Mouse (Mus musculus): ENCODE data around the gene Islr. TPM values are rescaled to one million over a fixed set of nuclear protein-coding genes. Genes with fewer than 3 reads are reported as not detected.
A peak's percentile ranks its signal among the peaks of the same experiment; 100 is the strongest.

Islr gene
- total RNA-seq, 2 experiments from 2014 or later, result 22.4 to 33.0 TPM

DNA sequence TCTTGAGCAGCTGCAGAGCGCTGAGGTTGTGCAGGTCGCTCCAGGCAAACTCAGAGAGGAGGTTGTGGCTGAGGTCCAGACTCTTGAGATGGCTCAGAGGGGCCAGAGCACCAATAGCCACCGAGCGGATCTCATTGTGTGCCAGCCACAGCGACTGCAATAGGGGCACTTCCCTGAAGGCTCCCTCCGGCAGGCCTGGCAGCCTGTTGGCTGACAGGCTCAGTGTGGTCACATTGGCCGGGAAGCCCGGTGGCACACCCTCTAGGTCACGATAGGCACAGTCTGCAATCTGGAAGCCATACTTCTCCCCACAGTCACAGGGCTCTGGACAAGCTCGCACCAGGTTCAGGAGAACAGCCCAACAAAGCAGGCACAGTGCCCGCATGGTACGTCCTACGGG lies 46.3 kb downstream of the Islr start:
- no peak for DNase-seq (ENCODE audit: low spot score in 2 of 2)

DNA sequence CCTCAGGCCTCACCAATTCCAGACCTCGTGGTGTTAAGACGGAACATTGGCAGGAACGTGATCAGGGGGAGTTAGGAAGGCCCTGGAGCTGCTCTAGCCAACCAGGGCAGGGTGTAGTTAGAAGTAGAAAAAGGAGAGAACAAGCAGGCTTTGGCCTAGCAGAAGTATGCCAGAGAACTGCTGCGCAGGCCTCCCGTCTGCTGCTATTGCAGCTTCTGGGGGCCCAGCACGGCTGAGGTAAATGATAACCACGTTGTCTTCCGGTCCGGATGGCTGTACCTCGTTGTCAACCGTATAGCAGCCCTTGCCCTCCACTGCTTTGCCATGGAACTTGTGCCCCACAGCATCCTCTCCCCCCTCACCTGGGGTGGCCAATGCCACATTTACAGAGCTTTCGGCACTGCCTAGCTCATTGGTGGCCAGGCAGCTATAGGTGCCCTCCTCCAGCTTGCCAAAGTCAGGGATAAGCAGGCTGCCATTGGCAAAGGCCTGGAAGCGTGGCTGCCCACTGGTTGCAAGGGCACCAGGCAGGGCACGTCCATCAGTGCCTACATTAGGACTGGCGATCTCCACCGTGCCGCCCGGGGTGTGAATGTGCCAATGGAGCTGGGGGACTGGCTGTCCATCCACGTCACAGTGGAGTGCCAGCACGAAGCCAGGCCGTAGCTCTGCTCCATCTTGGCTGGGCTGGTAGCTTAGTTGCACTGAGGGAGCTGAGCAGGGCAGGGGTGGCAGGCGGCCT lies 47.1 kb downstream of the Islr start:
- no peak for DNase-seq (ENCODE audit: low spot score in 2 of 2)

DNA sequence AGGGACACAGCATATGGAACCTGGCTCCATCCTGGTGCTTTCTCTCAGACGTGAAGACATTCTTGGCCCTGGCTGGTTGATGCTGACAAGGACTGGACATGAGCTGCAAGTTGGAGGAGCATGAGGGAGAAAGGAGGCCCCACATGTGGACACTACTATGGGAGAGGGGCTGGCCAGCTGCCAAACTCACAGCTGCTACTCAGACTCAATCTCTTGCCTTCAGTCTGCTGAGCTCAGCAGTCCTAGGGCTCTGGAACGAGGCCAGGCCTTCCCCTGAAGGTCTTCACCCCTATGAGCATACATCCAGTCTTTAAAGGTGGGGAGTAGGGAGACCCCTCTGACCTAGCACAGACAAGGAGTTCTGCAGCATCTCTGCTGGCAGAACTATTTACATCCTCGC lies 48.7 kb downstream of the Islr start:
- DNase-seq (ENCODE audit: low spot score in 2 of 2), result no peak

- DNase-seq (ENCODE audit: low spot score in 2 of 2), result no peak
Measured at GRCm38 (mm10) chr9:58153095-58153494, 51.0 kb downstream of the Islr start.

DNA sequence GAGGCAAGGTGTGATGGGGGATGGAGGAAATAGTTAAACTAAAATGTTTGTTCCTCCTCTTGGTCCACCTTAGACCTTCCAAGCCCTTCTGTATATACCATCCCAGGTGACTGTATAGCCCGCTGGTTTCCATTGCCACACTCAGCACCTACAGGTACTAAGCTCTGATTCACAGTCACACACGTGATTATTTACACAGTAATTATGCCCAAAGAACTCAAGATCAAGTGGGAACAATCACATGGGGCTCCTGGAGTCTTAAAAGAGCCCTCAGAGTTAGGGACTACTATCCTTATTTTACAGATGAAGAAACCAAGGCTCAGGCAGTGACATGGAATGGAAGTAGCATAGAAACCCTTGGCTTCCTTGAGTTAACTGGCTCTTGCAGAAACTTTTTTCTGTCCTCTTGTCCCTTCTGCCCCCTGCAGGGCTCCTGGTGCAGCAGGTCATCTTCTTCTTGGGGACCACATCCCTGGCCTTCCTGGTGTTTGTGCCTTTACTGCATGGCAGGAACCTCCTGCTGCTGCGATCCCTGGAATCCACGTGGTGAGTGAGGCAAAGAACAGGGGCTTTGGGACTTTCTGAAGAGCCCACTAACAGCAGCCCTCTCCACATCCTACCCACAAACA lies 53.3 kb downstream of the Islr start:
- no peak for DNase-seq (ENCODE audit: low spot score in 2 of 2)

DNA sequence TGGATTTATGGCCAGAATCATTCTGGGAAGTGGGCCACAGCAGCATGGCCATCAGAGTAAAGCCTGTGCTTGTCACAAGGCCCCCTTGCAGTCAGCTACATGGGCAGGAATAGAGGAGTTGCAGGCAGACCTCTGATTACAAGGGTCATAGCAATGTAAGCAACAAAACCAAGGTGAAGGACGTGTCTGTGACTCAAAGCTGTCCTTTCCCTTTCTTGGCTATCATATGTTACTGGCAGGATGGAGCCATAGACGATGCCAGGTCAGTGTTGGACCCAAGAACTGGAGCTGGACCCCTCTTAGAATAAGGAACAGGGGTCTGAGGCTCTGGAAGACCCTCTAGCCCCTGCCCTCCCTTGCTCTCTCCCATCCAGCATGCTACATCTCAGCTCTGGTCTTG lies 55.3 kb downstream of the Islr start:
- peak in 1 of 2 experiments; percentile 14 for DNase-seq (ENCODE audit: low spot score in 2 of 2)

- no peak for DNase-seq (ENCODE audit: low spot score in 2 of 2)
Measured at GRCm38 (mm10) chr9:58145417-58145816, 58.7 kb downstream of the Islr start.

- no peak for DNase-seq (ENCODE audit: low spot score in 2 of 2)
Measured at GRCm38 (mm10) chr9:58144664-58145063, 59.4 kb downstream of the Islr start.

GRCm38 (mm10) chr9:58143419-58143818 lies 60.7 kb downstream of the Islr start:
- DNase-seq (ENCODE audit: low spot score in 2 of 2), result no peak

DNA sequence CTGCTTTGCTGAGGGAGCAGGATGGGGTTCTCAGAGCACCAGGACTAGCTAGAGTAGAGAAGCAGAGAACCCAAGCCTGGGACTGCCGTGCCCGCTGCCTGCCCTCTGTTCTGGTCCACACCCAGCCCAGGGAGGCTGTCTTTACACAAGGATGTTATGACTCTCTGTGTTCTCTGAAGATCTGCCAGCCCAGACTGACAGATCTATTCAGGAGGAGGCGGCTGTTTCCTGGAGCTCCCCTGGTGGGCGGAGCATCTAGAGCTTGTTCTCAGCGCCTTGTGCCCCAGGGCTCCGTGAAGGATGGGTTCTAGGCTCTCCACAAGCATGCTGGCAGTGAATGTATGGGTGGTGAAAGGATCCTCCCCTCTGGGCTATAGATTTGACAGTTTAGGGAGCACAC lies 64.2 kb downstream of the Islr start:
- DNase-seq (ENCODE audit: low spot score in 2 of 2), result no peak

GRCm38 (mm10) chr9:58135921-58136321 lies 68.2 kb downstream of the Islr start:
- no peak for DNase-seq (ENCODE audit: low spot score in 2 of 2)

GRCm38 (mm10) chr9:58134906-58135305 lies 69.2 kb downstream of the Islr start:
- no peak for DNase-seq (ENCODE audit: low spot score in 2 of 2)

DNA sequence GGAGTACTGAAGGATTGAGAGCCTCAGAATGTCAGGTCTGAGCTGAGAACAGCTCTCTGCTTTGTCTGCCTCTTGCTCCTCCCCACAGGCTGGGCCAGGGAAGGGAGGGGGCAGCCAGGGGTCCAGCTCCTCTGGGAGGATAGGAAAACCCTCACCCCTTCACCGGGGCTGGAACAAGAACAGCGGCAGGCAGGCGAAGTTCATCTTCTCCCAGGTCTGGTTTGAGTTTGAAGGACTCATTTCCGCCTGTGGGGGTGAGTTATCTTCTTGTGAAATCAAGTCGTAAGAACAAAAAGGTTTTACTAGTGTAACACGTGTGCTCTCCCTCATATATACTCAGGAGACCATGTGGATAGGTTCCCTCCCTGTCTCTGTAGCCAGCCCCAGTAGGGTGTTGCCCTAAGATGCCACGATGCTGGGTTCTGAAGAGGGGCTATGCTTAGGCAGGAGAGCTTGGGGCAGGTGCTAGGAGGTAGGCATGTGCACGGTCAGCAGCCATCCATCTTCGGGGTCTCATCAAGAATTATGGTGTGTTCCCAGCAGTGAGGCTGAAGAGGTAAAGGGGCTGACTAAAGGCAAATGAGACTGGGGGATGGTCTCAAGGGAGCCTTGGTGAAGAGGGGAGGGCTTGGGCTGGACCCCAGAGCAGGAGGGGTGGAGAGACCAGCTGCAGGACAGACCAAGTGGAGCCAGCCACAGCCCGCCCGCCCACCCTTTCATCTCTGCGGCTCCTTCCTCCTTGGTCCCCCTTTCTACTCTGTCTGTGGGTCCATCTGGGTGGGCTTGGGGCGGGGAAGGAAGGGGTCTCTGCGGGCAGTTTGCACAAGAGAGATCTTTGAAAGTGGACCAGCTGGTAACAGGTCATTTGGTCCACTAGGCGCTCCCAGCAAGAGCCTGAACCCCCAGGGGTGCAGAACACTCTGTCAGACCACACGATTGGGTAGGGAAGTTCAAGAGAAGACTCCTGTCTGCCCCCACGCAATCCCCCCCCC lies 69.9 kb downstream of the Islr start:
- no peak for DNase-seq (ENCODE audit: low spot score in 2 of 2)

- DNase-seq (ENCODE audit: low spot score in 2 of 2), result no peak
Measured at GRCm38 (mm10) chr9:58131735-58132134, 72.4 kb downstream of the Islr start.

GRCm38 (mm10) chr9:58130909-58131308 lies 73.2 kb downstream of the Islr start:
- no peak for DNase-seq (ENCODE audit: low spot score in 2 of 2)

- DNase-seq (ENCODE audit: low spot score in 2 of 2), result no peak
Measured at GRCm38 (mm10) chr9:58129508-58129907, 74.6 kb downstream of the Islr start.

DNA sequence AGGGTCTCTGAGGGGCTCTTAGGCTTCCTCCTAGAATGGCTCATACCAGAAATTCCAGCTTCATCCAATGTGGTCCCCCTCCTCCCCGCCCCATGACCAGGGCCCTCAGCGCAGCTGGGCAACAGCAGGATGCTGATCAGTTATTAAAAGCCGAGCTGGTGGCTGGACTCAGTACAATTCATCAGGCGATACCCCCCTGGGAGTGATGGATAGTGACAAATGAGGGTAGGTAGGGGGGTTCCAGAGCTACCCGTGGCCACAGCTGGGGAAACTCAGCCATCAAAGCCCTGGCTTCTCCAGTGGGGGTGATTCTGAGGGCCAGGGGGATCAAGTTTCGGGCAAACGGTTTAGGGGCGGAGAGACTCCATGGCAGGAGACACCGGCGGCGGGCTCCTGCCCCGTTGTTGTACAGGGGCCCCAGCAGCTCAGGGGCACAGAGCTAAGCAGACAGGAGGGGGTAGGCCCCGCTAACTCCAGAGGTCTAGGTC lies 75.1 kb downstream of the Islr start:
- DNase-seq (ENCODE audit: low spot score in 2 of 2), result no peak

GRCm38 (mm10) chr9:58125811-58126210 lies 78.3 kb downstream of the Islr start:
- no peak for DNase-seq (ENCODE audit: low spot score in 2 of 2)

DNA sequence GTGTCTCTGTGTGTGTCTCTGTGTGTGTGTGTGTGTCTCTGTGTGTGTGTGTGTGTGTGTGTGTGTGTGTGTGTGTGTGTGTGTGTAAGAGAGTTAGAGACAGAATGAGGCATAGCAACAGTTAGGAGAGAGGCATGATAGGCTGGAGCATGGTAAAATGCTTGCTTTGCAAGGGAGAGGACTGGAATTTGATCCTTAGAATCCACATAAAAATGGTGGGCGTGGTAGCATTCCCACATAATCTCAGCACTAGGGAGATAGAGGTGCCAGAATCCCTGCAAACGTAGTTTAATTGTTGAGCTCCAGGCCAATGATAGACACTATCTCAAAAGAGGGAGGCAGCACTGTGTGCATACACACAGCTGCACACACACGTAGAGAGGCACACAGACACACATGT lies 79.0 kb downstream of the Islr start:
- no peak for DNase-seq (ENCODE audit: low spot score in 2 of 2)

GRCm38 (mm10) chr9:58118671-58119070 lies 85.4 kb downstream of the Islr start, which contains the start of gene Ccdc33:
Gene Ccdc33, minus strand, starts transcription at chr9:58118823.
- no peak for DNase-seq (ENCODE audit: low spot score in 2 of 2)

- no peak for DNase-seq (ENCODE audit: low spot score in 2 of 2)
Measured at GRCm38 (mm10) chr9:58116024-58116651, 88.0 kb downstream of the Islr start.
